Mouse (Mus musculus): Measurements from ENCODE around the gene Decr2.
"Not testable (repeated sequence)": the region's sequence is repeated elsewhere in the genome, so short reads cannot be mapped to it uniquely, and the experiment has no call there.

Decr2 gene

DNA sequence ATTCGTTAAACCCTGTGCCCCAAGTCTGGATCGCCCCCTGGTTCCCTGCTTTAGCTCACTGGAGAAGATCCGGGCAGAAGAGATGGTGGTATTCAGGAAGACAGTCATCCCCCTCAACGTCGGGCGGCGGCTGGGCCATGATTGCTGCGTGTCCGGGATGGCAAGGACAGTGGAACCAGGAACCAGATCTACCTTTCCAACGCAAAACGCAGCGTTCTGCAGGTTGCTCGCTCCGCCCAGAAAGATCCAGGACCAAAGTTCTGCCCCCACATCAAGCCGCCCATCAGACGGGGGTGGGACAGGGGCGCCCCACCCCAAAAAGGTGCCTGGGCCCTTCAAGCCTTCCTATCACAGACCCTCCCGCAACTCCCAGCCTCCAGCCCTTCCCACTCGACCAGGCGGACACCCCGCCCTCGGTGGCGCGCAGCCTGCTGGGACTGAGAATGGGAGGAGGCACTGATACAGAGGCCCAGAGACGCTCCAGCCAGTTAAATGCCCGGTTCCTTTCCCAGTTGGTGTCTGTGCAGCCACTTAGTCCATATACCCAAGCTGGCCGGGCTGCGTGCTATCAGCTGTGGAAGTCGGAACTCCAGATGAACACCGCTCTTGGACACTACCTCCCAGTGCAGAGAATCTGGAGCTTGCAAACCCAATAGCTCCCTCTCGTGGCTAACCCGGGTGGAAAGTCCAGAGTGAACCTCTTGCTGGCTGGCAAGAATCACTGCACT, at the start of gene Decr2:
Gene Decr2, minus strand, starts transcription at position 433 of the 728 bp plus-strand sequence.
- DNase-seq (ENCODE audit: low spot score in 2 of 2): peak; percentile 66 to 80

- DNase-seq (ENCODE audit: low spot score in 2 of 2): no peak
Observed at GRCm38 (mm10) chr17:26138901-26139381, 48.8 kb upstream of the Decr2 start.

DNA sequence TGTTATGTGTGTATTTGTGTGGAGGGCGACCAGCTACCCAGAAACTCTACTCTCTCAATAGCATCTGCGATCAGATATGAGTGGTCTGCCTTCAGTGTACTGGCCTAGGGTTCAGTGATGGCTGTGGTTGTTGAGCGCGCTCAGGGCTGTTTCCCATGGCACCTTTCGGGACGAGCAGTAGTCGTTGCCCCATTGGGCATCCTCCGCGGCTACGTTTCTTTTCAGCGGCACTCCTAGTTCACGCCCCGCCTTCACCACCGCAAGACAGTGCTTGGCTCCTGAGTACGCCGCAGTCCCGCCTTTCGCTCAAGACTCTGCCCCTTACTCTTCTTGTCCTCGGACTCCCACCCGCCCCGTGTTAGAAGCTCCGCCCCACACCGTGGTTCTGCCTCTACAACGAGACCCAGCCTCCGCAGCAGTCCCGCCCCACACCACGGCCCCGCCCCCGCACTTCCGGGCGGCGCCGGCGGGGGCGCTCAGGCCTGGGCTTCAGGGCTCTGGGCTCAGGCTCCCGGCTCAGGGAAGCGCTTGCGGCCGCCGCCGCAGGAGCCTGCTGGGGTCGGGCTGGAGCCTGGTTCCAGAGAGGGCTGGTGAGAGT, 48.2 kb upstream of the Decr2 start, which contains the start of gene Axin1:
Gene Axin1, plus strand, starts transcription at position 450 of the 598 bp plus-strand sequence.
- DNase-seq (ENCODE audit: low spot score in 2 of 2): peak; percentile 92 to 94

GRCm38 (mm10) chr17:26137751-26138130, 47.6 kb upstream of the Decr2 start:
- no peak for DNase-seq (ENCODE audit: low spot score in 2 of 2)

- no peak for DNase-seq (ENCODE audit: low spot score in 2 of 2)
Observed at GRCm38 (mm10) chr17:26137106-26137750, 47.1 kb upstream of the Decr2 start.

- no peak for DNase-seq (ENCODE audit: low spot score in 2 of 2)
Observed at GRCm38 (mm10) chr17:26131856-26132853, 42.0 kb upstream of the Decr2 start.

- DNase-seq (ENCODE audit: low spot score in 2 of 2): no peak
Observed at GRCm38 (mm10) chr17:26131062-26131732, 41.1 kb upstream of the Decr2 start.

GRCm38 (mm10) chr17:26125226-26125625, 35.1 kb upstream of the Decr2 start:
- DNase-seq (ENCODE audit: low spot score in 2 of 2): no peak

- DNase-seq (ENCODE audit: low spot score in 2 of 2): no peak
Observed at GRCm38 (mm10) chr17:26124560-26124959, 34.4 kb upstream of the Decr2 start.

GRCm38 (mm10) chr17:26123267-26123684, 33.1 kb upstream of the Decr2 start, which contains the start of gene Mrpl28:
Gene Mrpl28 (plus strand): TSS chr17:26123500.
- peak; percentile 74 to 80 for DNase-seq (ENCODE audit: low spot score in 2 of 2)

GRCm38 (mm10) chr17:26122431-26123140, 32.4 kb upstream of the Decr2 start:
- no peak for DNase-seq (ENCODE audit: low spot score in 2 of 2)

DNA sequence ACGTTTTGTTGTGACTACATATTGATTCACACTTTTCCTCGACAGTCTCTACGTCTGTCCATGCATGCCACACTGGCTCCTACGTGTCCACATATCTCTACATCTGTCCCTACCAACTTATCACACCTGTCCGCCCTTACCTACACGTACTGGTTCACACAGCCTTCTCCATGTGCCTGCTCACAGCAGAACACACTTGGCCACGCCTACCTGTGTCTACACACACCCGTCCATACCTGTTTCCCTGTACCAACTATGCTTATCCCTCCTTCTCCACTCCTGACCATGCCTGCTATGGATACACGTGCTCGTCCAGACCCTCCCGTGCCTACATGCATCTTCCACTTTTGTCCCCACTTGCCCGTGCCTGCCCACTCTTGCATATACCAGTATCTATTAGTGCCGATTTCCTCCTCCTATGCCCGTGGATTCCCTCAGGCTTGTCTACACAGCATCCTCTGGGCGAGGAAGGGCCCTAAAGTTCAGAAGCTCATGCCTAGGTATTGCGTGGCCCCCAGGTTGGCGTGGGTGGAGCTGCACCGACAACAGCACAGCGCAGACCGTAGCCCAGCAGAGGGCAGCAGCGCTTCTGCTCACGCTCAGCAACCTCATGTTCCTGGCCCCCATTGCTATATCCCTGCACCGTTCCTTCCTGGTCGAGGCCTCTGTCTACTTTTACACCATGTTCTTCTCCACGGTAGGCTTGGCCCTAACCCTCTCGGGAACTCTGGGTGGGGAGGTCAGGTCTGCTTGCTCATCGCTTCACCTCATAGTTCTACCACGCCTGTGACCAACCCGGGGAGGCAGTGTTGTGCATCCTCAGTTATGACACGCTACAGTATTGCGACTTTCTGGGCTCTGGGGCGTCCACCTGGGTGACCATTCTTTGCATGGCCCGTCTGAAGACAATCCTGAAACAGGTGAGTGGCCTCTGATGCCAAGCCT, 29.9 kb upstream of the Decr2 start:
- DNase-seq (ENCODE audit: low spot score in 2 of 2): peak in 1 of 2 experiments; percentile 59

- DNase-seq (ENCODE audit: low spot score in 2 of 2): no peak
Observed at GRCm38 (mm10) chr17:26116503-26117258, 26.5 kb upstream of the Decr2 start.

DNA sequence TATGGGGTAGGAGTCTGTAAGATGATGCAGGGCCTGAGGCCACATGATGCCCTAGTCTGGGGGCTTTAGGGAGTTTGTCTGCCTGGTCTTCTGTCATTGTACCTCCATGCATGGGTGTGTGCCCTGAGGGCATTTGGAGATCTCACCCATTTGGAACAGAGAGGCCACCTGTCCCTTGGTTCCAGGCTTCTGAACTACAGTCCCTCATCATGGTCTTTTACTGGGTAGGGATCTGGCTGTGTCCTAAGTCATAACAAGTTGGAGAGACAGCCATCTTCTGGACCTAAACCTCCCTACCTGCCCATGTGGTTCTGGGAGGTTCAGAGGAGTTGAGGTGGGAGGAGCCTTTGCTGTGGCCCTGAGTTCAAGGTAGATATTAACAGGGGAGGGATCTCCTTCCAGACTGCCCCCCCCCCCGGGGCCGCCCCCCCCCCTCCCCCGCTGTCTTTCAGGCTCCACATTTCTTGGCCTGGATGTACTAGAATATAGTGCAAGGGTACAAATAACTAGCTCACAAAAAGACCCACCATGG, 25.9 kb upstream of the Decr2 start:
- DNase-seq (ENCODE audit: low spot score in 2 of 2): no peak

GRCm38 (mm10) chr17:26115205-26115898, 25.2 kb upstream of the Decr2 start:
- DNase-seq (ENCODE audit: low spot score in 2 of 2): no peak

DNA sequence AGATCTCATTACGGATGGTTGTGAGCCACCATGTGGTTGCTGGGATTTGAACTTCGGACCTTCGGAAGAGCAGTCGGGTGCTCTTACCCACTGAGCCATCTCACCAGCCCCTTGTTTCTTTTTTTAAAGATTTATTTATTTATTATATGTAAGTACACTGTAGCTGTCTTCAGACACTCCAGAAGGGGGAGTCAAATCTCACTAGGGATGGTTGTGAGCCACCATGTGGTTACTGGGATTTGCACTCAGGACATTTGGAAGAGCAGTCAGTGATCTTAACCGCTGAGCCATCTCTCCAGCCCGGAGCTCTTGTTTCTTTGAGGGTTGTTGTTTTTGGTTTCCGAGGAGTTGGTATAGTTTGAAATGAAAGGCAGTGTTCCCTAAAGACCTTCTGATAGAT, 24.3 kb upstream of the Decr2 start:
- not testable (repeated sequence) for DNase-seq (ENCODE audit: low spot score in 2 of 2)

DNA sequence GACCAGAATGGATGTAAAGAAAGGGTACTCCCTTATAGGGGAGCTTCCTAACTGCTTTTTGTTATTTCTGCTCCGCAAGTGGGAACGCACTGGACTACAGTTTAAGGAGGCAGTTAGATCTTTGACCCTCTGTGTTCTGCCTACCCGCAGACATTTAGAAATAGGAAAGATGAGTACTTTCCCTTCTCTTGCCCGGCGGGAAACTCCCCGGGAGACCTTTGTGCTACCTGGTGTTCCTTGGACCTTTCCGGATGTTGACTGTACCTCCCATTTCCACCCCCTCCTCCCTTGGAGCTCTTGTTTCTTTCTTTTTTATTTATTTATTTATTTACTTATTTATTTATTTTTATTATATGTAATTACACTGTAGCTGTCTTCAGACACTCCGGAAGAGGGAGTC, 23.9 kb upstream of the Decr2 start:
- DNase-seq (ENCODE audit: low spot score in 2 of 2): no peak
